In the genomic region with DNA sequence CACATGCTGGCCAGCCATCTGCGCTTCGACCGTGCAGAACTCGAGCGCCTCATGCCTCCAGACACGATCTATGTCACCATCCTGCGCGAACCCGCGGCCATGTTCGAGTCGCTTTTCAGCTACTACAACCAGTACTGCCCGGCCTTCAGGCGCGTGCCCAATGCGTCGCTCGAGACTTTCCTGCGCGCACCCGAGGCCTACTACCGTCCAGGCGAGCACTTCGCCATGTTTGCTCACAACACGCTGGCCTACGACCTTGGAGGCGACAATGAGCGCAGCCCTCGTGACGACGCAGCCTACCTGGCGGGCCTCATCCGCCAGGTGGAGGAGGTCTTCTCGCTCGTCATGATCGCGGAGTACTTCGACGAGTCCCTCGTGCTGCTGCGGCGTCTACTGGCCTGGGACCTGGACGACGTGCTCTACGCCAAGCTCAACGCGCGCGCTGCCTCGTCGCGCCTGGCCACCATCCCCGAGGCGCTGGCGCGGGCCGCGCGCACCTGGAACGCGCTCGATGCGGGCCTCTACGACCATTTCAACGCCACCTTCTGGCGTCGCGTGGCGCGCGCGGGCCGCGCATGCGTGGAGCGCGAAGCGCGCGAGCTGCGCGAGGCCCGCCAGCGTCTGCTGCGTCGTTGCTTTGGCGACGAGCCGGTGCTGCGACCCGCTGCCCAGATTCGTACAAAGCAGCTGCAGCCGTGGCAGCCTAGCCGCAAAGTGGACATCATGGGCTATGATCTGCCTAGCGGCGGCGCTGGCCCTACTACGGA, we compare ENCODE assay signal across 9 mouse cellular contexts. TPM values are rescaled to one million over a fixed set of nuclear protein-coding genes. Genes with fewer than 3 reads are reported as not detected.
A peak's percentile ranks its signal among the peaks of the same experiment; 100 is the strongest.
DNase-seq lines count a peak whose midpoint lies in the region; ATAC-seq and TF ChIP-seq lines count a peak whose summit lies in the region.
"Had no signal": no experiment of that assay in that cellular context is flagged by ENCODE, and none has a peak within 500 bp of the region (broad histone marks: within the 10 kb centered on the region; RNA-seq: fewer than 3 reads in every experiment).

No protein-coding gene starts in this region.

- ATAC-seq in forebrain, embryonic 12.5 days (ENCODE audit: low FRiP score): no peak
- ATAC-seq in limb, embryonic 11.5 days (ENCODE audit: insufficient number of reproducible peaks, low FRiP score, low TSS enrichment, low read depth): no peak
- no peak for ATAC-seq in neural tube, embryonic 13.5 days (ENCODE audit: low read depth)
- ATAC-seq in activated CD4-positive, CD25-positive, alpha-beta regulatory T cell, adult 4 months: no peak

- no peak; the same call in 1 of the 2 replicates for TF ChIP-seq CTCF in gastrocnemius, adult 2 months (IDR thresholded peaks at IDR 0.05)
- no peak for TF ChIP-seq CTCF in E14TG2a.4 (conservative IDR thresholded peaks at IDR 0.05; ENCODE audit: low read length)

- 0 out of 2 replicates have a peak, but pooled peaks cover 6% of the 10 kb centered on the region for H3K36me3 ChIP-seq in E14TG2a.4 (ENCODE audit: insufficient read depth, low read length)
- H3K36me3 ChIP-seq in forebrain, embryonic 12.5 days (replicated peaks): peaks cover 48% of the 10 kb centered on the region
- H3K36me3 ChIP-seq in limb, embryonic 11.5 days (ENCODE audit: control insufficient read depth, insufficient read depth, low read length): no peaks in the 10 kb centered on the region
- H3K36me3 ChIP-seq in neural tube, embryonic 13.5 days: peaks cover 57% of the 10 kb centered on the region

- peak overlapping the region; percentile 58 for H3K4me3 ChIP-seq in gastrocnemius, adult 2 months
- H3K4me3 ChIP-seq in E14TG2a.4 (replicated peaks; ENCODE audit: low read length): peak overlapping the region; percentile 72
- peak overlapping the region; percentile 22 for H3K4me3 ChIP-seq in forebrain, embryonic 12.5 days (replicated peaks)
- H3K4me3 ChIP-seq in limb, embryonic 11.5 days (ENCODE audit: low read depth, low read length): no peak overlapping the region
- H3K4me3 ChIP-seq in neural tube, embryonic 13.5 days: peak overlapping the region; percentile 11; the same call in 1 of the 2 replicates

- no peaks in the 10 kb centered on the region for H3K9me3 ChIP-seq in E14TG2a.4 (ENCODE audit: low read length)
- peaks cover 7% of the 10 kb centered on the region for H3K9me3 ChIP-seq in forebrain, embryonic 12.5 days
- H3K9me3 ChIP-seq in limb, embryonic 11.5 days (ENCODE audit: control insufficient read depth, low read length): no peaks in the 10 kb centered on the region
- no peaks in the 10 kb centered on the region for H3K9me3 ChIP-seq in neural tube, embryonic 13.5 days

- H3K27ac ChIP-seq in gastrocnemius, adult 2 months: no peak overlapping the region
- H3K27ac ChIP-seq in forebrain, embryonic 12.5 days: no peak overlapping the region
- H3K27ac ChIP-seq in limb, embryonic 11.5 days (replicated peaks; ENCODE audit: low read depth, low read length): no peak overlapping the region
- H3K27ac ChIP-seq in neural tube, embryonic 13.5 days (replicated peaks): no peak overlapping the region

- peak; percentile 25 for DNase-seq in gastrocnemius, adult 2 months
- no peak for DNase-seq in gastrocnemius, adult 8-10 months (ENCODE audit: low spot score in 2 of 2)
- DNase-seq in limb, embryonic 11.5 days (ENCODE audit: low spot score): peak; percentile 47
- DNase-seq in urinary bladder, postnatal 10 days (ENCODE audit: low spot score): no peak

- peak overlapping the region; percentile 34; the same call in 1 of the 2 replicates for H3K4me2 ChIP-seq in forebrain, embryonic 12.5 days
- H3K4me2 ChIP-seq in limb, embryonic 11.5 days (ENCODE audit: low read depth, severe bottlenecking): peak overlapping the region; percentile 34; the same call in 1 of the 2 replicates
- H3K4me2 ChIP-seq in neural tube, embryonic 13.5 days: peak overlapping the region; percentile 34

- WGBS in forebrain, embryonic 12.5 days: 47% methylated on average over 98 of the region's 98 CpGs
- 33% methylated on average over 98 of the region's 98 CpGs for WGBS in limb, embryonic 11.5 days
- 37% methylated on average over 98 of the region's 98 CpGs for WGBS in neural tube, embryonic 13.5 days

- H3K4me1 ChIP-seq in E14TG2a.4 (replicated peaks; ENCODE audit: low read depth, low read length): peaks cover 34% of the 10 kb centered on the region
- H3K4me1 ChIP-seq in forebrain, embryonic 12.5 days: no peaks in the 10 kb centered on the region
- no peaks in the 10 kb centered on the region for H3K4me1 ChIP-seq in limb, embryonic 11.5 days (ENCODE audit: control insufficient read depth, insufficient read depth, low read length)
- H3K4me1 ChIP-seq in neural tube, embryonic 13.5 days (replicated peaks): no peaks in the 10 kb centered on the region

- H3K27me3 ChIP-seq in E14TG2a.4 (ENCODE audit: insufficient read depth, low read length): peaks cover 21% of the 10 kb centered on the region
- H3K27me3 ChIP-seq in forebrain, embryonic 12.5 days: peaks cover 18% of the 10 kb centered on the region; the same call in 1 of the 2 replicates
- H3K27me3 ChIP-seq in limb, embryonic 11.5 days (ENCODE audit: control insufficient read depth, insufficient read depth, low read length): no peaks in the 10 kb centered on the region; the same call in 1 of the 2 replicates
- peaks cover 17% of the 10 kb centered on the region for H3K27me3 ChIP-seq in neural tube, embryonic 13.5 days

- intact Hi-C loops in gastrocnemius, adult 2 months (cut with DNase I): no loop called here

- no peak overlapping the region for H3K9ac ChIP-seq in forebrain, embryonic 12.5 days
- H3K9ac ChIP-seq in limb, embryonic 11.5 days (ENCODE audit: low read length): no peak overlapping the region
- H3K9ac ChIP-seq in neural tube, embryonic 13.5 days: no peak overlapping the region

RNA-seq across cellular contexts. Expression of gene Gal3st3, which starts 9.0 kb away (rescaled TPM):
- under 1 TPM in 1 of 2 experiments, not detected in 1; 0.11 TPM for total RNA-seq in gastrocnemius, adult 2 months (2021)
- under 1 TPM in 1 of 4 experiments, not detected in 3; 0.17 TPM for total RNA-seq in gastrocnemius, adult 8-10 months (2022)
- polyA plus RNA-seq in forebrain, embryonic 12.5 days (2016; fragmentation: Nextera tagmentation; extraction: Ambion mirVana): 17.5 and 21.8 TPM in 2 replicates
- polyA plus RNA-seq in limb, embryonic 11.5 days (2014; fragmentation: Nextera tagmentation; extraction: Ambion mirVana): 8.6 and 8.8 TPM in 2 replicates
- polyA plus RNA-seq in neural tube, embryonic 13.5 days (2015; fragmentation: Nextera tagmentation; extraction: Ambion mirVana): 34.1 and 34.6 TPM in 2 replicates
- polyA plus RNA-seq in activated CD4-positive, CD25-positive, alpha-beta regulatory T cell, adult 4 months (2017; shearing (Covaris generic)): under 1 TPM in 1 of 2 experiments, not detected in 1; 0.13 TPM
- total RNA-seq: CH12.LX had no signal

RNA-seq across cellular contexts. Expression of gene Sf3b2, which starts 11.9 kb away (rescaled TPM):
- 10 to 100 TPM; 66.5 to 78.9 TPM for total RNA-seq in gastrocnemius, adult 2 months (2021)
- total RNA-seq in gastrocnemius, adult 8-10 months (2022): 10 to 100 TPM; 59.7 to 74.1 (median 62.9) TPM
- 415 and 417 TPM in 2 replicates for polyA plus RNA-seq in forebrain, embryonic 12.5 days (2016; fragmentation: Nextera tagmentation; extraction: Ambion mirVana)
- 405 and 414 TPM in 2 replicates for polyA plus RNA-seq in limb, embryonic 11.5 days (2014; fragmentation: Nextera tagmentation; extraction: Ambion mirVana)
- 344 and 351 TPM in 2 replicates for polyA plus RNA-seq in neural tube, embryonic 13.5 days (2015; fragmentation: Nextera tagmentation; extraction: Ambion mirVana)
- 100 to 1,000 TPM; 299 to 359 TPM for polyA plus RNA-seq in activated CD4-positive, CD25-positive, alpha-beta regulatory T cell, adult 4 months (2017; shearing (Covaris generic))

RNA-seq across cellular contexts. Expression of gene Catsper1, which starts 28.4 kb away (rescaled TPM):
- total RNA-seq in gastrocnemius, adult 2 months (2021): not detected
- total RNA-seq in gastrocnemius, adult 8-10 months (2022): not detected
- not detected in 2 replicates for polyA plus RNA-seq in forebrain, embryonic 12.5 days (2016; fragmentation: Nextera tagmentation; extraction: Ambion mirVana)
- polyA plus RNA-seq in limb, embryonic 11.5 days (2014; fragmentation: Nextera tagmentation; extraction: Ambion mirVana): not detected in 2 replicates
- polyA plus RNA-seq in neural tube, embryonic 13.5 days (2015; fragmentation: Nextera tagmentation; extraction: Ambion mirVana): not detected in 2 replicates
- polyA plus RNA-seq in activated CD4-positive, CD25-positive, alpha-beta regulatory T cell, adult 4 months (2017; shearing (Covaris generic)): not detected
- total RNA-seq: CH12.LX had no signal

RNA-seq across cellular contexts. Expression of gene Pacs1, which starts 34.2 kb away (rescaled TPM):
- total RNA-seq in gastrocnemius, adult 2 months (2021): 1 to 10 TPM; 5.2 to 8.5 TPM
- 1 to 10 TPM; 4.5 to 6.6 (median 5.4) TPM for total RNA-seq in gastrocnemius, adult 8-10 months (2022)
- 29.4 and 30.9 TPM in 2 replicates for polyA plus RNA-seq in forebrain, embryonic 12.5 days (2016; fragmentation: Nextera tagmentation; extraction: Ambion mirVana)
- 29.3 and 34.2 TPM in 2 replicates for polyA plus RNA-seq in limb, embryonic 11.5 days (2014; fragmentation: Nextera tagmentation; extraction: Ambion mirVana)
- polyA plus RNA-seq in neural tube, embryonic 13.5 days (2015; fragmentation: Nextera tagmentation; extraction: Ambion mirVana): 36.3 and 41.0 TPM in 2 replicates
- polyA plus RNA-seq in activated CD4-positive, CD25-positive, alpha-beta regulatory T cell, adult 4 months (2017; shearing (Covaris generic)): 10 to 100 TPM; 15.7 to 16.3 TPM

RNA-seq across cellular contexts. Expression of gene Cst6, which starts 42.2 kb away (rescaled TPM):
- 10 to 100 TPM; 27.5 to 44.2 TPM for total RNA-seq in gastrocnemius, adult 2 months (2021)
- 10 to 100 TPM; 44.0 to 55.9 (median 44.9) TPM for total RNA-seq in gastrocnemius, adult 8-10 months (2022)
- 0.66 and 0.67 TPM in 2 replicates for polyA plus RNA-seq in forebrain, embryonic 12.5 days (2016; fragmentation: Nextera tagmentation; extraction: Ambion mirVana)
- 0.64 and 1.2 TPM in 2 replicates for polyA plus RNA-seq in limb, embryonic 11.5 days (2014; fragmentation: Nextera tagmentation; extraction: Ambion mirVana)
- polyA plus RNA-seq in neural tube, embryonic 13.5 days (2015; fragmentation: Nextera tagmentation; extraction: Ambion mirVana): 8.9 and 9.7 TPM in 2 replicates
- polyA plus RNA-seq in activated CD4-positive, CD25-positive, alpha-beta regulatory T cell, adult 4 months (2017; shearing (Covaris generic)): 1 to 10 TPM; 7.8 to 7.9 TPM

Comparison
In these comparisons a context has a peak if more than half of its experiments do, and no peak if none do; other contexts are left out.
1. DNase-seq: peak in gastrocnemius, adult 2 months (single experiment) and limb, embryonic 11.5 days (single experiment); none in gastrocnemius, adult 8-10 months (0 of 2) and urinary bladder, postnatal 10 days (single experiment).
2. Peak in every context shown above with its lines, with median percentiles within 50 percentile points of each other: H3K4me2 ChIP-seq.